Mouse (Mus musculus) embryonic facial prominence, embryonic 11.5 days (tissue): ENCODE measurements at regions not wholly inside any gene's neighbourhood (a gene's known extent, or its start where the extent isn't known, plus 50 kb on each side); places are given as distances from the start of the nearest gene placed in this dataset.

Experiments
- ATAC-seq: fragments of 200-750 bp; cut with Nextera tagmentation; replicated peaks from 2 replicates; pipeline ENCODE4 v1.8.0; 2017; ENCODE audit warnings: low read depth; ENCODE audit not compliant: insufficient number of reproducible peaks, low FRiP score, low TSS enrichment
- DNase-seq: peaks from one replicate; pipeline ENCODE4 v3.0.0-alpha.2; 2015; ENCODE audit warnings: low spot score
- H3K27ac ChIP-seq: fragments of 300-500 bp; sonication (generic); replicated peaks from 2 replicates; pipeline ENCODE4 v1.5.1; 2014; ENCODE audit warnings: mild to moderate bottlenecking, low read depth, low read length, control low read depth
- H3K27me3 ChIP-seq: fragments of 300-500 bp; sonication (generic); 2 replicates; pipeline ENCODE4 v1.6.1; 2014; ENCODE audit warnings: mild to moderate bottlenecking, low read length, moderate library complexity, mixed read lengths; ENCODE audit not compliant: control insufficient read depth, insufficient read depth
- H3K36me3 ChIP-seq: fragments of 300-500 bp; sonication (generic); replicated peaks from 2 replicates; pipeline ENCODE4 v1.6.1; 2014; ENCODE audit warnings: low read depth, mild to moderate bottlenecking, low read length, moderate library complexity, mixed read lengths; ENCODE audit not compliant: control insufficient read depth, insufficient read depth
- H3K4me1 ChIP-seq: fragments of 300-500 bp; sonication (generic); 2 replicates; pipeline ENCODE4 v1.6.1; 2014; ENCODE audit warnings: low read length, mixed read lengths; ENCODE audit not compliant: control insufficient read depth, insufficient read depth
- H3K4me2 ChIP-seq: fragments of 300-500 bp; sonication (generic); 2 replicates; pipeline ENCODE4 v1.6.1; 2014; ENCODE audit warnings: low read depth, mild to moderate bottlenecking, control low read depth, low read length, moderate library complexity
- H3K4me3 ChIP-seq: fragments of 300-500 bp; sonication (generic); 2 replicates; pipeline ENCODE4 v1.5.1; 2014; ENCODE audit warnings: low read depth, low read length, control low read depth
- H3K9ac ChIP-seq: fragments of 300-500 bp; sonication (generic); replicated peaks from 2 replicates; pipeline ENCODE4 v1.6.1; 2014; ENCODE audit warnings: mild to moderate bottlenecking, control low read depth, low read length
- H3K9me3 ChIP-seq: fragments of 300-500 bp; sonication (generic); replicated peaks from 2 replicates; pipeline ENCODE4 v1.6.1; 2016; ENCODE audit warnings: mild to moderate bottlenecking, low read length, inconsistent platforms, mixed read lengths; ENCODE audit not compliant: control insufficient read depth
- WGBS: fragments of 180-500 bp; shearing (Covaris S2); extraction: QIAGEN DNeasy Blood & Tissue Kit; methylation state at CpG from one replicate; pipeline ENCODE4 v1.1.7; 2014; 5-methylcytosine and 5-hydroxymethylcytosine counted together

DNA sequence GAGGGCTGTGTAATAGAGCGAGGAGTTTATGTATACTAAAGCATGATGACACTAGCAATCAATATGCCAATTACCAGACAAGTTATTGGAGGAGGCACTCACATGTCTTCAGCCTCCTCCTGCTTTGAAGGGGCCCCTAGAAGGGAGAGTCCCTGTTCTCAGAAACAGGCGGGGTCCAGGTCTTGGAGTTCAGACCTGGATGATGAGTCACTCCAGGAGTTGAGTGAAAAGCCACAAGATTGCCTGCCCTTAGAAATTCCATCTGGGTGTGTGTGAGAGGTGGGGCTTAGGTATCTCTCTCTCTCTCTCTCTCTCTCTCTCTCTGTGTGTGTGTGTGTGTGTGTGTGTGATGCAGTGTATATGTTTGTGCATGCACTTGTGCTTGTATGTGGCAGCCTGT is 62.8 kb upstream of the Nr2f2 start:
- no peak overlapping the region for H3K4me2 ChIP-seq
- 24% methylated on average over 2 of the region's 2 CpGs for WGBS
- H3K9me3 ChIP-seq, result no peaks in the 10 kb centered on the region
- no peaks in the 10 kb centered on the region for H3K27me3 ChIP-seq
- H3K4me3 ChIP-seq, result no peak overlapping the region
- H3K36me3 ChIP-seq, result no peaks in the 10 kb centered on the region
- no peaks in the 10 kb centered on the region for H3K4me1 ChIP-seq
- DNase-seq (no peak), ATAC-seq (no peak)
- H3K9ac ChIP-seq, result no peak overlapping the region
- no peak overlapping the region for H3K27ac ChIP-seq

GRCm38 (mm10) chr7:70424231-70424620 is 57.7 kb upstream of the Nr2f2 start:
- Histone ChIP-seq H3K4me2 (no peak overlapping the region), H3K4me3 (no peak overlapping the region), H3K4me1 (no peaks in the 10 kb centered on the region), H3K9me3 (no peaks in the 10 kb centered on the region), H3K9ac (no peak overlapping the region), H3K27me3 (no peaks in the 10 kb centered on the region), H3K36me3 (no peaks in the 10 kb centered on the region), H3K27ac (no peak overlapping the region)
- ATAC-seq, result no peak
- no peak for DNase-seq
- WGBS, result 68% methylated on average over 4 of the region's 4 CpGs

GRCm38 (mm10) chr7:70423524-70424230 is 57.1 kb upstream of the Nr2f2 start:
- Histone ChIP-seq H3K27me3 (no peaks in the 10 kb centered on the region), H3K9me3 (no peaks in the 10 kb centered on the region), H3K4me1 (no peaks in the 10 kb centered on the region), H3K27ac (no peak overlapping the region), H3K9ac (no peak overlapping the region), H3K4me2 (no peak overlapping the region), H3K36me3 (no peaks in the 10 kb centered on the region), H3K4me3 (no peak overlapping the region)
- 71% methylated on average over 10 of the region's 10 CpGs for WGBS
- ATAC-seq (no peak), DNase-seq (no peak)

- peak; percentile 73 for DNase-seq
- Histone ChIP-seq H3K27ac (no peak overlapping the region), H3K27me3 (no peaks in the 10 kb centered on the region), H3K36me3 (no peaks in the 10 kb centered on the region), H3K4me2 (no peak overlapping the region), H3K9me3 (no peaks in the 10 kb centered on the region), H3K4me3 (no peak overlapping the region), H3K4me1 (no peaks in the 10 kb centered on the region), H3K9ac (no peak overlapping the region)
- ATAC-seq, result no peak
- 40% methylated on average over 10 of the region's 10 CpGs for WGBS
Measured at GRCm38 (mm10) chr7:70416185-70416941, 49.8 kb upstream of the Nr2f2 start.
